Mouse (Mus musculus): ENCODE measurements around the gene Frrs1.
A peak's percentile ranks its signal among the peaks of the same experiment; 100 is the strongest.

- peak; percentile 76 for TF ChIP-seq CTCF (IDR thresholded peaks at IDR 0.05)
- TF ChIP-seq POLR2A (IDR thresholded peaks at IDR 0.05; ENCODE audit: insufficient read depth, low read depth, low read length): no peak
These were observed 23.2 kb upstream of the Frrs1 start for GRCm38 (mm10) chr3:116835770-116836680.
